Mouse (Mus musculus) intestine, embryonic 14.5 days (tissue): ENCODE data around the gene Nphp4. TPM values are rescaled to one million over a fixed set of nuclear protein-coding genes. Genes with fewer than 3 reads are reported as not detected.

ENCODE experiments used
- ATAC-seq: fragments of 200-750 bp; cut with Nextera tagmentation; replicated peaks from 2 replicates; pipeline ENCODE4 v1.8.0; 2017; ENCODE audit warnings: low read depth, moderate number of reproducible peaks, moderate TSS enrichment, moderate library complexity; ENCODE audit not compliant: low FRiP score, low TSS enrichment
- DNase-seq: peaks from one replicate; pipeline ENCODE4 v3.0.0-alpha.2; 2018; ENCODE audit warnings: low spot score
- H3K27ac ChIP-seq: fragments of 300-500 bp; sonication (generic); 2 replicates; pipeline ENCODE4 v1.5.1; 2014; ENCODE audit warnings: low read depth, mild to moderate bottlenecking, control low read depth
- H3K27me3 ChIP-seq: fragments of 300-500 bp; sonication (generic); replicated peaks from 2 replicates; pipeline ENCODE4 v1.6.1; 2014; ENCODE audit warnings: low read length, control low read depth; ENCODE audit not compliant: control insufficient read depth, insufficient read depth
- H3K36me3 ChIP-seq: fragments of 300-500 bp; sonication (generic); 2 replicates; pipeline ENCODE4 v1.6.1; 2014; ENCODE audit warnings: low read length, control low read depth; ENCODE audit not compliant: control insufficient read depth, insufficient read depth
- H3K4me1 ChIP-seq: fragments of 300-500 bp; sonication (generic); replicated peaks from 2 replicates; pipeline ENCODE4 v1.6.1; 2014; ENCODE audit warnings: low read length, control low read depth, mixed read lengths; ENCODE audit not compliant: control insufficient read depth, insufficient read depth
- H3K4me2 ChIP-seq: fragments of 300-500 bp; sonication (generic); 2 replicates; pipeline ENCODE4 v1.6.1; 2014; ENCODE audit warnings: low read length
- H3K4me3 ChIP-seq: fragments of 300-500 bp; sonication (generic); 2 replicates; pipeline ENCODE4 v1.5.1; 2014; ENCODE audit warnings: low read depth, low read length, control low read depth, mixed read lengths
- H3K9ac ChIP-seq: fragments of 300-500 bp; sonication (generic); 2 replicates; pipeline ENCODE4 v1.6.1; 2014; ENCODE audit warnings: mild to moderate bottlenecking, low read length
- H3K9me3 ChIP-seq: fragments of 300-500 bp; sonication (generic); 2 replicates; pipeline ENCODE4 v1.6.1; 2016; ENCODE audit warnings: low read length, control low read depth; ENCODE audit not compliant: control insufficient read depth
- WGBS: fragments of 180-500 bp; shearing (Covaris S2); extraction: QIAGEN DNeasy Blood & Tissue Kit; methylation state at CpG from one replicate; pipeline ENCODE4 v1.1.7; 2014; 5-methylcytosine and 5-hydroxymethylcytosine counted together
- polyA plus RNA-seq: library from polyadenylated mRNA; unstranded; fragments of >200 nt; fragmentation: Nextera tagmentation; extraction: Ambion mirVana; gene quantifications from 2 replicates; pipeline ENCODE4 v1.2.1, GENCODE M21; 2014

Gene Nphp4
- polyA plus RNA-seq, 1 experiment from 2014 or later: 2.7 TPM

DNA sequence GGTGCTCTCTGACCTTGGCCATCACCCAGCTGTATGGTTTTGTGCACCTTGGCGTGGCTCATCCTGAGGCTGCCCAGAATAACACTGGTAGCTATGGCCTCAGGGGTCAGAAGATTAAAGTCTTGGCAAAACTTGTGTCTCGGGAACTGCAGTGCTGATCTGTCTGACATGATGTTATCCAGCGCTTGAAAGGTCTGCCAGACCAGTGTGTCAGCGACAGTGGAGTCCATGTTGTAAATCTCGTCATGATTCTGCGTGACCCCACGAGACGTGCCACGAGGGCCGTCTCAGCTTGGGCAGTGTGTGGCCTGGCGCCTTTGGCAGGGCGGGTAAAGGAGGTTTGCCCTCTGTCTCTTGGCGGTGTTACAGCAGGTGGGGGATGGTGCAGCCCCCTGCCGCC is 13.8 kb downstream of the Nphp4 start:
- 61% methylated on average over 14 of the region's 14 CpGs for WGBS
- Histone ChIP-seq H3K4me3 (no peak overlapping the region), H3K27me3 (no peaks in the 10 kb centered on the region), H3K36me3 (no peaks in the 10 kb centered on the region), H3K27ac (no peak overlapping the region), H3K4me2 (no peak overlapping the region), H3K9me3 (no peaks in the 10 kb centered on the region), H3K4me1 (no peaks in the 10 kb centered on the region), H3K9ac (no peak overlapping the region)
- DNase-seq (no peak), ATAC-seq (no peak)

DNA sequence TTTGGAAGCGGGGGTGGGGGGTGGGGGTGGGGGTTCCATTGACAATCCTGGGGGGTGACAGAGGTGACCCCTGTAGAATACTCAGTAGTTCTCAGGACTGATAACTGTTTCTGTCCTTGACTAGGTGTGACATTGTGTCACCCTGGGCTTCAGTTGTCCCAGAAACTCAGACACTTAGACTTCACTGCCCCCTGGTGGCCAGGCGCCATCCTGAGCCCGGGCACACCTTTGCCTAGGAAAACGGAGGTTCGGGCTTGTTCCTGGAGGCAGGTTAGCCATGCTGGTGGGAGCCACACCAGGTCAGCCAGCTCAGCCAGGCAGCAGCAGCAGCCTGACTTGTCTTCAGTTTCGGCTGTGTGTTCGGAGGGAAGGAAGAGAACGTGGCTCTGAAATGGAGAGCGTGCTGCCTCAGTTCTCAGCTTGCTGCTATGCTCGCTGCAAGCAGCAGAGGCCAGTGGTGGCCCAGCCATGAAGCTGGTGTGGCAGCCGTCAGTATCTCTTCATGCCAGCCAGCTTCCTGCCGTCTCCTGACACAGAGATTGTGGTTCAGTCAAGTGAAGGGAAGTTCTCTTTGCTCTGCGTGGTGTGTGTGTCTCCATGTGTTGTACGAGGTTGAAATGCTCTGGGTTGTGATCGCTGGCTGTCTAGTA is 14.9 kb downstream of the Nphp4 start:
- peak; percentile 88 for DNase-seq
- WGBS: 56% methylated on average over 15 of the region's 15 CpGs
- Histone ChIP-seq H3K9ac (no peak overlapping the region), H3K4me2 (no peak overlapping the region), H3K27me3 (no peaks in the 10 kb centered on the region), H3K4me3 (no peak overlapping the region), H3K27ac (no peak overlapping the region), H3K9me3 (no peaks in the 10 kb centered on the region), H3K4me1 (no peaks in the 10 kb centered on the region), H3K36me3 (no peaks in the 10 kb centered on the region)
- 0 out of 2 replicates have a peak, but pooled peaks have one; percentile 38 for ATAC-seq

- Histone ChIP-seq H3K27ac (no peak overlapping the region), H3K4me3 (no peak overlapping the region), H3K27me3 (no peaks in the 10 kb centered on the region), H3K9me3 (no peaks in the 10 kb centered on the region), H3K9ac (no peak overlapping the region), H3K36me3 (no peaks in the 10 kb centered on the region), H3K4me1 (no peaks in the 10 kb centered on the region), H3K4me2 (no peak overlapping the region)
- WGBS: 33% methylated on average over 20 of the region's 20 CpGs
- DNase-seq (no peak), ATAC-seq (no peak)
These were observed 17.9 kb downstream of the Nphp4 start for GRCm38 (mm10) chr4:152494360-152494879.

- ATAC-seq: peak; percentile 38; the same call in 1 of the 2 replicates
- no peak overlapping the region for H3K27ac ChIP-seq
- no peak overlapping the region for H3K9ac ChIP-seq
- no peak for DNase-seq
- H3K36me3 ChIP-seq: no peaks in the 10 kb centered on the region
- no peaks in the 10 kb centered on the region for H3K27me3 ChIP-seq
- 0 out of 2 replicates have a peak, but pooled peaks cover 3% of the 10 kb centered on the region for H3K9me3 ChIP-seq
- no peak overlapping the region for H3K4me3 ChIP-seq
- H3K4me1 ChIP-seq: no peaks in the 10 kb centered on the region
- no peak overlapping the region for H3K4me2 ChIP-seq
- WGBS: 71% methylated on average over 18 of the region's 18 CpGs
These were observed 35.9 kb downstream of the Nphp4 start for GRCm38 (mm10) chr4:152512221-152512925.

- ATAC-seq: no peak
- 79% methylated on average over 7 of the region's 7 CpGs for WGBS
These were observed 38.4 kb downstream of the Nphp4 start for GRCm38 (mm10) chr4:152514884-152515283.

DNA sequence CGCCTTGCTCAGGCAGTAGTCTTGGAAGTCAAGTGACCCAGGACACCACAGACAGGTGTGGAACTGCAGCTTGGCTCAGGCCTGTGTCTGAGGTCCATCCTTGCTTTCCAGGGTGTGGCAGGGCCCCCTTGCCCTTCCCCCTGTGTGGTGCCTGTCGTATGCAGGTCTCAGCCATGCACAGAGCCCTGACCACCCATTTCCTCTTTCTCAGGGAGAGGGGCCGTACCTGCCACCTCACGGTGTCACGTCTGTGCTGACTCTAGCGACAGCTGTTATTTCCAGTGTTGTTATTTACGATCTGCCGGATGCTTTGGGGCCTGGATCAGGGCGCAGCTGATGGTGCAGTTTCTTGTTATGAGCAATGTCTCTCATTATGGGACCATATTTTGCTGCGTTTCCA is 42.6 kb downstream of the Nphp4 start:
- Histone ChIP-seq H3K9ac (no peak overlapping the region), H3K9me3 (no peaks in the 10 kb centered on the region), H3K4me3 (no peak overlapping the region), H3K27ac (no peak overlapping the region), H3K4me1 (no peaks in the 10 kb centered on the region), H3K4me2 (no peak overlapping the region), H3K27me3 (no peaks in the 10 kb centered on the region), H3K36me3 (no peaks in the 10 kb centered on the region)
- DNase-seq: no peak
- WGBS: 71% methylated on average over 10 of the region's 10 CpGs
- no peak for ATAC-seq

More at GRCm38 (mm10) chr4:152514884-152515283, 38.4 kb downstream of the Nphp4 start:
- H3K4me3 ChIP-seq: no peak overlapping the region
- no peaks in the 10 kb centered on the region for H3K4me1 ChIP-seq
- H3K27me3 ChIP-seq: no peaks in the 10 kb centered on the region
- no peak for DNase-seq
- H3K36me3 ChIP-seq: no peaks in the 10 kb centered on the region
- no peaks in the 10 kb centered on the region for H3K9me3 ChIP-seq
- no peak overlapping the region for H3K4me2 ChIP-seq
- H3K9ac ChIP-seq: no peak overlapping the region
- H3K27ac ChIP-seq: no peak overlapping the region

DNA sequence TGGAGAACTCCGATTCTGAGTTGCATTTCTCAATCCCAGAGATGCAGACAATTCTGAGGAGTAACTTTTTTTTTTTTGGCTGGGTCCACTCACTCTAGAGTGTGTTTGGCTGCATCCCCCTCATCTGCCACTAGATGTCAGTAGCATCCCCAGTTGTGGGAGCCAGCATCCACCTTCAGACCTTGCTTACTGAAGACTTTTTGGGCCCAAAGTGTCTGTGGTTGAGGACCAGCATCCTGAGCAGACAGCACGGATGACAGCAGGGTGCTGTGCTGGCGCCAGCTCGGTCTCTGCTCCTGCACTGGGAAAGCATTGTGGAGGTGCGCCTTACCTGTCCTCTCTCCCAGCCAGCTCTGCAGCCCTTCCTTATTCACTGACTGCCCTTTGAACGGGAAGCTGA is 43.6 kb downstream of the Nphp4 start:
- Histone ChIP-seq H3K27me3 (no peaks in the 10 kb centered on the region), H3K9ac (no peak overlapping the region), H3K27ac (no peak overlapping the region), H3K4me2 (no peak overlapping the region), H3K4me3 (no peak overlapping the region), H3K9me3 (no peaks in the 10 kb centered on the region), H3K36me3 (no peaks in the 10 kb centered on the region), H3K4me1 (no peaks in the 10 kb centered on the region)
- DNase-seq (peak; percentile 83), ATAC-seq (no peak)
- WGBS: 39% methylated on average over 6 of the region's 6 CpGs

DNA sequence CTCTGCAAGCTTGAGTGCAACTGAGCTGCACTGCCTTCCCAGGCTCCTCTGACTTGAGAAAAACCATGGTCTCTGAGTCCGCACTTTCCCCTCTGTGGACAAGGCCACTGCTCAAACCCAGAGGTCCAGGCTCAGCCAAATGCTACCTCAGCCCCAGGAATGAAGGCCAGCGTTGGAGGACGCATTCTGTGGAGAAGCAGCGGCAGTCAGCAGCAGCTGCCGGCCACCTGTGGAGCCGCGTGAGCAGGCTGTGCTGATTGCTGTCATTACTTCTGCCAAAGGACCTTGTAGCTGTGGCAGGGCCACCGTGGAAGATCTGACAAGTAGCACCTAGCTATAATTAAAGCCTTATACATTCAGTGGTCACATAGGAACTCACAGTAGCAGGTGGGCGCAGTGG is 56.4 kb downstream of the Nphp4 start:
- ATAC-seq (no peak), DNase-seq (no peak)
- H3K9ac ChIP-seq: no peak overlapping the region
- H3K4me2 ChIP-seq: no peak overlapping the region
- WGBS: 53% methylated on average over 9 of the region's 9 CpGs
- H3K27me3 ChIP-seq: no peaks in the 10 kb centered on the region
- H3K4me3 ChIP-seq: no peak overlapping the region
- no peak overlapping the region for H3K27ac ChIP-seq
- H3K4me1 ChIP-seq: peaks cover 18% of the 10 kb centered on the region
- H3K36me3 ChIP-seq: no peaks in the 10 kb centered on the region
- no peaks in the 10 kb centered on the region for H3K9me3 ChIP-seq
